Mouse (Mus musculus) CH12.LX (cell line): ENCODE data around the gene Fbxw17. TPM values are rescaled to one million over a fixed set of nuclear protein-coding genes. Genes with fewer than 3 reads are reported as not detected.

Source experiments
- DNase-seq: peaks from one replicate; pipeline ENCODE4 v3.0.0-alpha.2; 2013; ENCODE audit errors: extremely low read depth
- H3K27ac ChIP-seq: 2 replicates; pipeline ENCODE4 v1.5.1; 2012; ENCODE audit warnings: low read depth, mild to moderate bottlenecking, control low read depth, moderate library complexity; ENCODE audit not compliant: insufficient read depth
- H3K27me3 ChIP-seq: replicated peaks from 2 replicates; pipeline ENCODE3; 2012; ENCODE audit warnings: inconsistent platforms
- H3K36me3 ChIP-seq, 2 experiments: replicated peaks in 1 of 2; 2 replicates each; pipeline versions ENCODE3 to v1.6.1; 2012; ENCODE audit warnings: inconsistent platforms in 1 of 2, low read length in 1 of 2, mild to moderate bottlenecking in 1 of 2, mixed read lengths in 1 of 2, moderate library complexity in 1 of 2; ENCODE audit not compliant: control insufficient read depth in 1 of 2, insufficient read depth in 1 of 2
- H3K4me1 ChIP-seq, 2 experiments: 2 replicates each; pipeline ENCODE4 v1.6.1; 2012; ENCODE audit warnings: inconsistent platforms in 1 of 2, moderate library complexity in 1 of 2; ENCODE audit not compliant: insufficient read depth in 2 of 2, control insufficient read depth in 1 of 2
- H3K4me2 ChIP-seq: 2 replicates; pipeline ENCODE4 v1.6.1; 2012; ENCODE audit warnings: low read depth, mild to moderate bottlenecking, control low read depth; ENCODE audit not compliant: poor library complexity, insufficient read depth, severe bottlenecking
- H3K4me3 ChIP-seq, 3 experiments: fragments of 150-350 bp in 1 of 3; sonication (generic) in 1 of 3; replicated peaks in 1 of 3; 2 replicates each; pipeline versions ENCODE3 to v1.5.1; 2011 to 2012; ENCODE audit warnings: low read depth in 2 of 3, low read length in 2 of 3, mild to moderate bottlenecking in 2 of 3, moderate library complexity in 2 of 3, control low read depth in 1 of 3, improper control_type of control experiment in 1 of 3, inconsistent platforms in 1 of 3, mixed read lengths in 1 of 3; ENCODE audit not compliant: poor library complexity in 1 of 3
- H3K79me2 ChIP-seq: replicated peaks from 2 replicates; pipeline ENCODE4 v1.6.1; 2012; ENCODE audit warnings: mild to moderate bottlenecking, moderate library complexity; ENCODE audit not compliant: control insufficient read depth, poor library complexity, insufficient read depth, severe bottlenecking; ENCODE audit errors: extremely low read depth
- H3K9ac ChIP-seq: 2 replicates; pipeline ENCODE4 v1.6.1; 2012; ENCODE audit warnings: low read depth, mild to moderate bottlenecking, control low read depth, moderate library complexity; ENCODE audit not compliant: insufficient read depth
- H3K9me3 ChIP-seq: replicated peaks from 2 replicates; pipeline ENCODE3; 2012; ENCODE audit warnings: low read length, inconsistent platforms, mixed read lengths
- BHLHE40 ChIP-seq: IDR thresholded peaks from 2 replicates; pipeline ENCODE4 v1.6.1; 2011; ENCODE audit warnings: mild to moderate bottlenecking, low read depth, low read length, improper control_type of control experiment
- CHD1 ChIP-seq: IDR thresholded peaks from 2 replicates; pipeline ENCODE4 v1.6.1; 2012; ENCODE audit warnings: low read depth, low read length, improper control_type of control experiment, inconsistent platforms
- EP300 ChIP-seq: IDR thresholded peaks from 2 replicates; pipeline ENCODE4 v1.6.1; 2011; ENCODE audit warnings: low read length, improper control_type of control experiment
- HCFC1 ChIP-seq: IDR thresholded peaks from 2 replicates; pipeline ENCODE4 v1.6.1; 2012; ENCODE audit warnings: low read depth, mild to moderate bottlenecking, inconsistent platforms, low read length, improper control_type of control experiment
- IRF4 ChIP-seq: IDR thresholded peaks from 2 replicates; pipeline ENCODE4 v1.6.1; 2014; ENCODE audit warnings: low read depth, mild to moderate bottlenecking, inconsistent platforms, low read length, improper control_type of control experiment
- JUN ChIP-seq: IDR thresholded peaks from 2 replicates; pipeline ENCODE4 v1.6.1; 2011; ENCODE audit warnings: low read depth, mild to moderate bottlenecking, low read length, improper control_type of control experiment, moderate library complexity; ENCODE audit not compliant: insufficient read depth
- MAFK ChIP-seq: IDR thresholded peaks from 2 replicates; pipeline ENCODE4 v1.6.1; 2011; ENCODE audit warnings: low read length, improper control_type of control experiment; ENCODE audit not compliant: insufficient replicate concordance
- MAX ChIP-seq: IDR thresholded peaks from 2 replicates; pipeline ENCODE4 v1.6.1; 2011; ENCODE audit warnings: low read length, improper control_type of control experiment
- MAZ ChIP-seq: IDR thresholded peaks from 2 replicates; pipeline ENCODE4 v1.6.1; 2012; ENCODE audit warnings: low read depth, mild to moderate bottlenecking, inconsistent platforms, low read length, improper control_type of control experiment, moderate library complexity
- MYC ChIP-seq: IDR thresholded peaks from 2 replicates; pipeline ENCODE4 v1.6.1; 2011; ENCODE audit warnings: low read depth, mild to moderate bottlenecking, improper control_type of control experiment, low read length
- NELFE ChIP-seq: IDR thresholded peaks from 2 replicates; pipeline ENCODE4 v1.6.1; 2011; ENCODE audit warnings: low read depth, low read length, improper control_type of control experiment
- NRF1 ChIP-seq: IDR thresholded peaks from 2 replicates; pipeline ENCODE4 v1.6.1; 2014; ENCODE audit warnings: low read depth, mild to moderate bottlenecking, inconsistent platforms, low read length, improper control_type of control experiment, moderate library complexity
- PAX5 ChIP-seq: IDR thresholded peaks from 2 replicates; pipeline ENCODE4 v1.6.1; 2012; ENCODE audit warnings: low read length, inconsistent platforms, mixed read lengths
- RAD21 ChIP-seq: IDR thresholded peaks from 2 replicates; pipeline ENCODE4 v1.6.1; 2011; ENCODE audit warnings: low read depth, mild to moderate bottlenecking, low read length, improper control_type of control experiment, moderate library complexity
- SIN3A ChIP-seq: IDR thresholded peaks from 2 replicates; pipeline ENCODE4 v1.6.1; 2012; ENCODE audit warnings: low read length, improper control_type of control experiment, inconsistent platforms
- TCF12 ChIP-seq: IDR thresholded peaks from 2 replicates; pipeline ENCODE4 v1.6.1; 2014; ENCODE audit warnings: low read depth, mild to moderate bottlenecking, inconsistent platforms, low read length, improper control_type of control experiment
- USF1 ChIP-seq: IDR thresholded peaks from 2 replicates; pipeline ENCODE4 v1.6.1; 2014; ENCODE audit warnings: low read depth, mild to moderate bottlenecking, inconsistent platforms, low read length, improper control_type of control experiment
- ZKSCAN1 ChIP-seq: IDR thresholded peaks from 2 replicates; pipeline ENCODE4 v1.6.1; 2012; ENCODE audit warnings: low read depth, inconsistent platforms, low read length, improper control_type of control experiment, borderline replicate concordance
- ZNF384 ChIP-seq: IDR thresholded peaks from 2 replicates; pipeline ENCODE4 v1.6.1; 2012; ENCODE audit warnings: low read depth, low read length, improper control_type of control experiment, inconsistent platforms
- dilution Hi-C: fragments of 300-500 bp; cut with MboI; formaldehyde crosslinking; loops from 2 replicates; pipeline ENCODE4 v1.14.3; 2020; ENCODE audit warnings: low sequenced_read_pairs; ENCODE audit not compliant: extremely low pct_unique_long_range_greater_than_20kb, extremely low pct_ligation_motif_present
- in situ Hi-C: fragments of 300-500 bp; cut with MboI; formaldehyde crosslinking; loops from 3 replicates; pipeline ENCODE4 v1.14.3; 2019; ENCODE audit warnings: low sequenced_read_pairs, low pct_ligation_motif_present, low pct_unique_long_range_greater_than_20kb, mixed read lengths
- polyA plus RNA-seq: library from polyadenylated mRNA; unstranded; fragments of >175 nt; gene quantifications from 2 replicates; pipeline ENCODE4 v1.2.1, GENCODE M21; 2012; ENCODE audit warnings: low read depth; ENCODE audit not compliant: insufficient read length
- total RNA-seq, 2 experiments: library from RNA; depleted of rRNA; stranded (reverse); fragments of 300-350 nt in 1 of 2; fragments of >200 nt in 1 of 2; gene quantifications; 2 replicates each; pipeline ENCODE4 v1.2.3; 2012 to 2014

The Fbxw17 gene
- total and polyA plus RNA-seq, 3 experiments: 9.6 to 15.4 (median 15.1) TPM

- no peak overlapping the region for H3K4me2 ChIP-seq
- H3K27me3 ChIP-seq: no peaks in the 10 kb centered on the region
- dilution Hi-C loops: no loop called here
- DNase-seq: no peak
- H3K79me2 ChIP-seq: no peaks in the 10 kb centered on the region
- in situ Hi-C loops: no loop called here
- H3K4me1 ChIP-seq: peaks cover 6 to 15% of the 10 kb centered on the region in 2 experiments; a peak in 3 of 4 replicates
- H3K9ac ChIP-seq: no peak overlapping the region
- H3K27ac ChIP-seq: no peak overlapping the region
- H3K4me3 ChIP-seq: no peak overlapping the region
- no peak for TF ChIP-seq MYC
- no peak for TF ChIP-seq ZKSCAN1
- TF ChIP-seq PAX5: no peak
- no peak for TF ChIP-seq MAZ
- no peak for TF ChIP-seq SIN3A
- TF ChIP-seq RAD21: no peak
- no peak for TF ChIP-seq MAX
- no peak for TF ChIP-seq CHD1
- TF ChIP-seq ZNF384: no peak
- no peak for TF ChIP-seq NELFE
- TF ChIP-seq JUN: no peak
- no peak for TF ChIP-seq USF1
- no peak for TF ChIP-seq TCF12
- no peak for TF ChIP-seq BHLHE40
- TF ChIP-seq IRF4: no peak
- TF ChIP-seq EP300: no peak
- no peak for TF ChIP-seq NRF1
- no peaks in the 10 kb centered on the region for H3K9me3 ChIP-seq
- H3K36me3 ChIP-seq: peaks cover 57 to 92% of the 10 kb centered on the region in 2 experiments
Observed at GRCm38 (mm10) chr13:50424517-50424916, 6.9 kb downstream of the Fbxw17 start.

GRCm38 (mm10) chr13:50426686-50427085, 9.0 kb downstream of the Fbxw17 start:
- dilution Hi-C loops: no loop called here
- Histone ChIP-seq H3K4me1 (peaks cover 0 to 7% of the 10 kb centered on the region in 2 experiments; a peak in 1 of 4 replicates), H3K4me2 (no peak overlapping the region), H3K9ac (no peak overlapping the region), H3K27ac (no peak overlapping the region), H3K36me3 (peaks cover 69 to 95% of the 10 kb centered on the region in 2 experiments), H3K79me2 (no peaks in the 10 kb centered on the region), H3K4me3 (no peak overlapping the region), H3K27me3 (no peaks in the 10 kb centered on the region), H3K9me3 (no peaks in the 10 kb centered on the region)
- no peak for DNase-seq
- TF ChIP-seq USF1 (no peak), MAFK (no peak), HCFC1 (no peak)
- in situ Hi-C loops: no loop called here
